Mouse (Mus musculus) bone marrow macrophage, adult 2 months (primary cell): ENCODE data around the gene Hypk.

Experiments
- CTCF ChIP-seq: IDR thresholded peaks from 2 replicates; pipeline ENCODE4 v1.5.1; 2012; ENCODE audit warnings: low read depth, mild to moderate bottlenecking, low read length, moderate library complexity
- POLR2A ChIP-seq: IDR thresholded peaks from 2 replicates; pipeline ENCODE4 v1.6.1; 2012; ENCODE audit warnings: mild to moderate bottlenecking, low read depth, low read length, borderline replicate concordance

GRCm38 (mm10) chr2:121449545-121450011 lies 3.5 kb upstream of the Hypk start:
- no peak for TF ChIP-seq POLR2A
- TF ChIP-seq CTCF: no peak
